Mouse (Mus musculus): ENCODE data around the gene Sugct. TPM values are rescaled to one million over a fixed set of nuclear protein-coding genes. Genes with fewer than 3 reads are reported as not detected.

The Sugct gene
- total and polyA plus RNA-seq, 3 experiments: 1.0 to 3.0 TPM; not detected in 1

GRCm38 (mm10) chr13:17693816-17694215 is 1.5 kb downstream of the Sugct start (continued):
- TF ChIP-seq ZMIZ1 (IDR thresholded peaks at IDR 0.05; ENCODE audit: low read depth, low read length): no peak

- no peak for DNase-seq (ENCODE audit: low read depth, low spot score)
- Histone ChIP-seq H3K9ac (ENCODE audit: control insufficient read depth, low read depth, low read length, poor library complexity, severe bottlenecking) (no peak overlapping the region), H3K27ac (ENCODE audit: control insufficient read depth, low read depth, low read length) (no peak overlapping the region), H3K4me1 (ENCODE audit: control insufficient read depth in 1 of 2, insufficient read depth in 2 of 2, low read length in 2 of 2) (peaks cover 0 to 4% of the 10 kb centered on the region in 2 experiments; a peak in 3 of 4 replicates), H3K36me3 (ENCODE audit: control insufficient read depth in 1 of 2, insufficient read depth in 2 of 2, low read length in 2 of 2) (peaks cover 0 to 9% of the 10 kb centered on the region in 2 experiments; a peak in 2 of 4 replicates), H3K9me3 (replicated peaks; ENCODE audit: insufficient read depth, low read length) (no peaks in the 10 kb centered on the region), H3K79me2 (ENCODE audit: control insufficient read depth, insufficient read depth, low read length, poor library complexity) (peaks cover 11% of the 10 kb centered on the region), H3K4me3 (ENCODE audit: control insufficient read depth in 1 of 2, insufficient read depth in 1 of 2, low read depth in 2 of 2, low read length in 2 of 2) (no peak overlapping the region), H3K27me3 (ENCODE audit: control insufficient read depth in 1 of 2, insufficient read depth in 2 of 2, low read length in 2 of 2) (no peaks in the 10 kb centered on the region)
- TF ChIP-seq USF1 (IDR thresholded peaks at IDR 0.05; ENCODE audit: low read depth, low read length) (no peak), UBTF (IDR thresholded peaks at IDR 0.05; ENCODE audit: borderline replicate concordance, insufficient read depth, low read depth, low read length) (no peak), BHLHE40 (IDR thresholded peaks at IDR 0.05; ENCODE audit: borderline replicate concordance, low read depth, low read length) (no peak), MYB (IDR thresholded peaks at IDR 0.05; ENCODE audit: low read depth, low read length) (no peak), MXI1 (IDR thresholded peaks at IDR 0.05; ENCODE audit: low read depth, low read length) (no peak), SMC3 (IDR thresholded peaks at IDR 0.05; ENCODE audit: low read depth, low read length) (no peak), MAFK (IDR thresholded peaks at IDR 0.05; ENCODE audit: borderline replicate concordance, low read depth, low read length) (no peak), KAT2A (conservative IDR thresholded peaks at IDR 0.05; ENCODE audit: low read depth, low read length) (no peak), POLR2AphosphoS2 (IDR thresholded peaks at IDR 0.05; ENCODE audit: low read length) (no peak), CTCF (IDR thresholded peaks at IDR 0.05 in 2 of 3, conservative IDR thresholded peaks at IDR 0.05 in 1 of 3; ENCODE audit: control insufficient read depth in 1 of 3, insufficient read depth in 1 of 3, low read depth in 2 of 3, low read length in 3 of 3, poor library complexity in 1 of 3, severe bottlenecking in 1 of 3) (no peak), MYC (IDR thresholded peaks at IDR 0.05; ENCODE audit: low read depth, low read length) (no peak), MEF2A (IDR thresholded peaks at IDR 0.05; ENCODE audit: extremely low read depth, insufficient replicate concordance, low read depth, low read length, poor library complexity, severe bottlenecking) (no peak), ZMIZ1 (IDR thresholded peaks at IDR 0.05; ENCODE audit: low read depth, low read length) (no peak), E2F4 (IDR thresholded peaks at IDR 0.05; ENCODE audit: borderline replicate concordance, low read depth, low read length) (no peak), MAZ (IDR thresholded peaks at IDR 0.05; ENCODE audit: low read depth, low read length) (no peak), NRF1 (IDR thresholded peaks at IDR 0.05; ENCODE audit: insufficient read depth, low read depth, low read length, poor library complexity, severe bottlenecking) (no peak), ZC3H11A (IDR thresholded peaks at IDR 0.05; ENCODE audit: low read depth, low read length) (no peak)
Observed at GRCm38 (mm10) chr13:17691436-17691835, 3.9 kb downstream of the Sugct start.

GRCm38 (mm10) chr13:17690686-17691085 is 4.7 kb downstream of the Sugct start:
- H3K9me3 ChIP-seq (replicated peaks; ENCODE audit: insufficient read depth, low read length): no peaks in the 10 kb centered on the region
- H3K9ac ChIP-seq (ENCODE audit: control insufficient read depth, low read depth, low read length, poor library complexity, severe bottlenecking): no peak overlapping the region
- no peak overlapping the region for H3K4me3 ChIP-seq (ENCODE audit: control insufficient read depth in 1 of 2, insufficient read depth in 1 of 2, low read depth in 2 of 2, low read length in 2 of 2)
- peaks cover 8% of the 10 kb centered on the region for H3K79me2 ChIP-seq (ENCODE audit: control insufficient read depth, insufficient read depth, low read length, poor library complexity)
- H3K36me3 ChIP-seq (ENCODE audit: control insufficient read depth in 1 of 2, insufficient read depth in 2 of 2, low read length in 2 of 2): peaks cover 0 to 9% of the 10 kb centered on the region in 2 experiments; a peak in 2 of 4 replicates
- DNase-seq (ENCODE audit: low read depth, low spot score): no peak
- no peak overlapping the region for H3K27ac ChIP-seq (ENCODE audit: control insufficient read depth, low read depth, low read length)
- TF ChIP-seq E2F4 (IDR thresholded peaks at IDR 0.05; ENCODE audit: borderline replicate concordance, low read depth, low read length): no peak
- TF ChIP-seq TCF12 (IDR thresholded peaks at IDR 0.05; ENCODE audit: low read depth, low read length): no peak
- TF ChIP-seq JUND (IDR thresholded peaks at IDR 0.05; ENCODE audit: low read depth, low read length): no peak
- no peak for TF ChIP-seq ETS1 (IDR thresholded peaks at IDR 0.05; ENCODE audit: low read depth, low read length)
- no peak for TF ChIP-seq USF2 (IDR thresholded peaks at IDR 0.05; ENCODE audit: borderline replicate concordance in 1 of 2, insufficient read depth in 1 of 2, low read depth in 1 of 2, low read length in 2 of 2)
- H3K27me3 ChIP-seq (ENCODE audit: control insufficient read depth in 1 of 2, insufficient read depth in 2 of 2, low read length in 2 of 2): no peaks in the 10 kb centered on the region
- peaks cover 0 to 4% of the 10 kb centered on the region in 2 experiments; a peak in 3 of 4 replicates for H3K4me1 ChIP-seq (ENCODE audit: control insufficient read depth in 1 of 2, insufficient read depth in 2 of 2, low read length in 2 of 2)
